Mouse (Mus musculus) forebrain, embryonic 14.5 days (tissue): ENCODE measurements at regions not wholly inside any gene's neighbourhood (a gene's known extent, or its start where the extent isn't known, plus 50 kb on each side); places are given as distances from the start of the nearest gene placed in this dataset.
A peak's percentile ranks its signal among the peaks of the same experiment; 100 is the strongest.

Experiments
- ATAC-seq: fragments of 200-750 bp; cut with Nextera tagmentation; 2 replicates; pipeline ENCODE4 v1.8.0; 2017; ENCODE audit warnings: mild to moderate bottlenecking, moderate library complexity
- DNase-seq: peaks from one replicate; pipeline ENCODE4 v3.0.0-alpha.2; 2015; ENCODE audit warnings: low spot score
- H3K27ac ChIP-seq: fragments of 300-500 bp; sonication (generic); 2 replicates; pipeline ENCODE4 v1.5.1; 2014; ENCODE audit warnings: low read depth, mild to moderate bottlenecking, control low read depth, low read length, moderate library complexity
- H3K27me3 ChIP-seq: fragments of 300-500 bp; sonication (generic); replicated peaks from 2 replicates; pipeline ENCODE4 v1.6.1; 2014; ENCODE audit warnings: low read length, control low read depth, mixed read lengths; ENCODE audit not compliant: control insufficient read depth, insufficient read depth
- H3K36me3 ChIP-seq: fragments of 300-500 bp; sonication (generic); 2 replicates; pipeline ENCODE4 v1.6.1; 2014; ENCODE audit warnings: low read length, control low read depth; ENCODE audit not compliant: control insufficient read depth, insufficient read depth
- H3K4me1 ChIP-seq: fragments of 300-500 bp; sonication (generic); 2 replicates; pipeline ENCODE4 v1.6.1; 2014; ENCODE audit warnings: antibody characterized with exemption, low read length, control low read depth; ENCODE audit not compliant: control insufficient read depth, insufficient read depth
- H3K4me2 ChIP-seq: fragments of 300-500 bp; sonication (generic); 2 replicates; pipeline ENCODE4 v1.6.1; 2014; ENCODE audit warnings: mild to moderate bottlenecking, control low read depth, low read length
- H3K4me3 ChIP-seq: fragments of 300-500 bp; sonication (generic); 2 replicates; pipeline ENCODE4 v1.5.1; 2014; ENCODE audit warnings: low read depth, low read length, control low read depth
- H3K9ac ChIP-seq: fragments of 300-500 bp; sonication (generic); 2 replicates; pipeline ENCODE4 v1.6.1; 2014; ENCODE audit warnings: mild to moderate bottlenecking, low read length, control low read depth, moderate library complexity
- H3K9me3 ChIP-seq: fragments of 300-500 bp; sonication (generic); replicated peaks from 2 replicates; pipeline ENCODE4 v1.6.1; 2016; ENCODE audit warnings: low read length, control low read depth, mixed read lengths; ENCODE audit not compliant: control insufficient read depth
- WGBS: fragments of 180-500 bp; shearing (Covaris S2); extraction: QIAGEN DNeasy Blood & Tissue Kit; methylation state at CpG from one replicate; pipeline ENCODE4 v1.1.7; 2014; 5-methylcytosine and 5-hydroxymethylcytosine counted together

GRCm38 (mm10) chr17:82999710-83000109, 215.4 kb upstream of the Pkdcc start:
- no peaks in the 10 kb centered on the region for H3K27me3 ChIP-seq
- no peak overlapping the region for H3K4me3 ChIP-seq
- no peak overlapping the region for H3K27ac ChIP-seq
- DNase-seq (no peak), ATAC-seq (no peak)
- H3K36me3 ChIP-seq = no peaks in the 10 kb centered on the region
- WGBS = 82% methylated on average over 10 of the region's 10 CpGs
- H3K4me1 ChIP-seq = no peaks in the 10 kb centered on the region
- H3K9ac ChIP-seq = no peak overlapping the region
- H3K9me3 ChIP-seq = no peaks in the 10 kb centered on the region
- H3K4me2 ChIP-seq = no peak overlapping the region

- no peak overlapping the region for H3K9ac ChIP-seq
- H3K4me1 ChIP-seq = no peaks in the 10 kb centered on the region
- ATAC-seq (no peak), DNase-seq (no peak)
- no peak overlapping the region for H3K27ac ChIP-seq
- H3K27me3 ChIP-seq = no peaks in the 10 kb centered on the region
- no peak overlapping the region for H3K4me2 ChIP-seq
- WGBS = 70% methylated on average over 8 of the region's 8 CpGs
- no peaks in the 10 kb centered on the region for H3K36me3 ChIP-seq
- H3K9me3 ChIP-seq = no peaks in the 10 kb centered on the region
- no peak overlapping the region for H3K4me3 ChIP-seq
These were observed 214.7 kb upstream of the Pkdcc start for GRCm38 (mm10) chr17:83000411-83000810.

GRCm38 (mm10) chr17:83001567-83001966, 213.5 kb upstream of the Pkdcc start:
- peak; percentile 75 for DNase-seq

GRCm38 (mm10) chr17:83010845-83011244, 204.2 kb upstream of the Pkdcc start:
- H3K27ac ChIP-seq = no peak overlapping the region
- H3K27me3 ChIP-seq = no peaks in the 10 kb centered on the region
- no peaks in the 10 kb centered on the region for H3K4me1 ChIP-seq
- no peaks in the 10 kb centered on the region for H3K36me3 ChIP-seq
- WGBS = 89% methylated on average over 1 of the region's 1 CpGs
- no peak overlapping the region for H3K4me2 ChIP-seq
- DNase-seq (no peak), ATAC-seq (no peak)
- H3K9ac ChIP-seq = no peak overlapping the region
- no peak overlapping the region for H3K4me3 ChIP-seq
- no peaks in the 10 kb centered on the region for H3K9me3 ChIP-seq

More at GRCm38 (mm10) chr17:83001567-83001966, 213.5 kb upstream of the Pkdcc start:
- 8% methylated on average over 2 of the region's 2 CpGs for WGBS
- Histone ChIP-seq H3K27me3 (no peaks in the 10 kb centered on the region), H3K9me3 (no peaks in the 10 kb centered on the region), H3K4me2 (no peak overlapping the region), H3K4me3 (no peak overlapping the region), H3K27ac (no peak overlapping the region), H3K36me3 (no peaks in the 10 kb centered on the region), H3K9ac (no peak overlapping the region), H3K4me1 (no peaks in the 10 kb centered on the region)
- ATAC-seq = peak; percentile 77; the same call in 1 of the 2 replicates

- H3K27ac ChIP-seq = no peak overlapping the region
- H3K4me3 ChIP-seq = no peak overlapping the region
- H3K27me3 ChIP-seq = no peaks in the 10 kb centered on the region
- H3K9ac ChIP-seq = no peak overlapping the region
- H3K36me3 ChIP-seq = no peaks in the 10 kb centered on the region
- H3K4me1 ChIP-seq = no peaks in the 10 kb centered on the region
- no peak for DNase-seq
- WGBS = 67% methylated on average over 2 of the region's 2 CpGs
- H3K9me3 ChIP-seq = no peaks in the 10 kb centered on the region
- no peak for ATAC-seq
- H3K4me2 ChIP-seq = no peak overlapping the region
These were observed 199.4 kb upstream of the Pkdcc start for GRCm38 (mm10) chr17:83015656-83016055.

GRCm38 (mm10) chr17:83016936-83017335, 198.2 kb upstream of the Pkdcc start:
- no peak for ATAC-seq
- Histone ChIP-seq H3K27ac (no peak overlapping the region), H3K4me3 (no peak overlapping the region), H3K9me3 (no peaks in the 10 kb centered on the region), H3K9ac (no peak overlapping the region), H3K4me2 (no peak overlapping the region), H3K36me3 (no peaks in the 10 kb centered on the region), H3K4me1 (no peaks in the 10 kb centered on the region), H3K27me3 (no peaks in the 10 kb centered on the region)
- 97% methylated on average over 5 of the region's 5 CpGs for WGBS
- no peak for DNase-seq

GRCm38 (mm10) chr17:83019267-83019666, 195.8 kb upstream of the Pkdcc start:
- no peak overlapping the region for H3K27ac ChIP-seq
- no peak overlapping the region for H3K4me3 ChIP-seq
- H3K9me3 ChIP-seq = no peaks in the 10 kb centered on the region
- no peaks in the 10 kb centered on the region for H3K27me3 ChIP-seq
- H3K4me1 ChIP-seq = no peaks in the 10 kb centered on the region
- ATAC-seq = no peak
- no peak for DNase-seq
- H3K4me2 ChIP-seq = no peak overlapping the region
- 76% methylated on average over 5 of the region's 5 CpGs for WGBS
- no peak overlapping the region for H3K9ac ChIP-seq
- H3K36me3 ChIP-seq = no peaks in the 10 kb centered on the region

GRCm38 (mm10) chr17:83020576-83020975, 194.5 kb upstream of the Pkdcc start:
- H3K9me3 ChIP-seq = no peaks in the 10 kb centered on the region
- H3K36me3 ChIP-seq = no peaks in the 10 kb centered on the region
- H3K27me3 ChIP-seq = no peaks in the 10 kb centered on the region
- WGBS = 86% methylated on average over 10 of the region's 10 CpGs
- no peak overlapping the region for H3K27ac ChIP-seq
- peak; percentile 23 for DNase-seq
- no peak for ATAC-seq
- no peak overlapping the region for H3K4me2 ChIP-seq
- no peak overlapping the region for H3K4me3 ChIP-seq
- H3K4me1 ChIP-seq = no peaks in the 10 kb centered on the region
- no peak overlapping the region for H3K9ac ChIP-seq

- H3K27me3 ChIP-seq = no peaks in the 10 kb centered on the region
- no peaks in the 10 kb centered on the region for H3K36me3 ChIP-seq
- no peak overlapping the region for H3K9ac ChIP-seq
- ATAC-seq (peak; percentile 72), DNase-seq (peak; percentile 94)
- H3K4me2 ChIP-seq = no peak overlapping the region
- no peak overlapping the region for H3K4me3 ChIP-seq
- no peaks in the 10 kb centered on the region for H3K4me1 ChIP-seq
- H3K27ac ChIP-seq = no peak overlapping the region
- no peaks in the 10 kb centered on the region for H3K9me3 ChIP-seq
- 12% methylated on average over 5 of the region's 5 CpGs for WGBS
These were observed 189.7 kb upstream of the Pkdcc start for GRCm38 (mm10) chr17:83025340-83025816.
